Mouse (Mus musculus) gastrocnemius, postnatal 36 days (tissue): ENCODE data around the gene Snx22. TPM values are rescaled to one million over a fixed set of nuclear protein-coding genes. Genes with fewer than 3 reads are reported as not detected.

Source experiments
- DNase-seq, 2 experiments: peaks; one replicate each; pipeline ENCODE4 v3.0.0; 2022
- intact Hi-C: fragments of 180-260 bp; cut with DNase I; formaldehyde crosslinking; loops from one replicate; pipeline ENCODE4 v1.15.1; 2025
- total RNA-seq, 2 experiments: library from RNA; stranded (reverse); gene quantifications; 2 replicates each; pipeline ENCODE4 v1.2.3; 2021

Gene Snx22
- total RNA-seq, 2 experiments from 2014 or later = 0.13 to 0.15 TPM

DNA sequence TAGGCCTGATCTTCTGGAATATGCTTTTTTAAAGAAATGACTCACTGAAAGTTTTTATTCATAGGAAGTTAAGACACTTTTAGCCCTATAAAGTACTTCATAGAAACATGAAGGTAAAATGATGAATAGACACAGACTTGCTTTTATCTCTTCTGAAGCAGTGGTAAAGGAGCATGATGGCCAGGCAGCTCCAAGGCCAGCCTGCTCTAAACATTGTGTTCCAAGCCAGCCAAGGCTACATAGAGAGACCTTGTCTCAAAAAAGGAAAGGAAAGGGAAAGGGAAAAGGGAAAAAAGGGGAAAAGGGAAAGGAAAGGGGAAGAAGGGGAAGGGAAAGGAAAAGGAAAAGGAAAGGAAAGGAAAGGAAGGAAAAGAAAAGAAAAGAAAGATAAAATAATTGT, 48.9 kb downstream of the Snx22 start:
- intact Hi-C loops = no loop called here
- no peak for DNase-seq

Other genes with a start within 250 kb of the Snx22 start
- gene Zfp609, start 242.2 kb downstream of the Snx22 start, total RNA-seq = 10 to 100 TPM; 16.3 to 17.8 TPM
- under 1 TPM; 0.44 to 0.79 TPM for gene Pclaf, start 179.5 kb downstream of the Snx22 start, total RNA-seq
- gene Trip4, start 160.9 kb downstream of the Snx22 start, total RNA-seq = 10 to 100 TPM; 10.9 to 14.8 TPM
- gene Csnk1g1, start 160.8 kb downstream of the Snx22 start, total RNA-seq = 1 to 10 TPM; 5.9 to 7.0 TPM
- 10 to 100 TPM; 43.8 to 49.4 TPM for gene Ppib, start 9.5 kb downstream of the Snx22 start, total RNA-seq
- 10 to 100 TPM; 12.6 to 12.7 TPM for gene Snx1, start 56.9 kb upstream of the Snx22 start, total RNA-seq
- 10 to 100 TPM; 39.9 to 43.3 TPM for gene Ciao2a, start 56.9 kb upstream of the Snx22 start, total RNA-seq
- 10 to 100 TPM; 21.6 to 24.0 TPM for gene Dapk2, start 88.5 kb upstream of the Snx22 start, total RNA-seq